Mouse (Mus musculus): ENCODE measurements around the gene Opn3. TPM values are rescaled to one million over a fixed set of nuclear protein-coding genes. Genes with fewer than 3 reads are reported as not detected.

Opn3 gene
- total RNA-seq (2021): 1 to 10 TPM; 5.3 to 5.6 TPM
- long read RNA-seq, experiment 1, partial matches to known transcripts: 1 of 4 reads
- long read RNA-seq, experiment 1, other reads (novel, unspliced or antisense): 0 of 4 reads
- long read RNA-seq, experiment 2, transcript Opn3-201 (4 exons, 1,913 nt): major isoform, 7 of 7 reads
- long read RNA-seq, experiment 2, partial matches to known transcripts: 0 of 7 reads
- long read RNA-seq, experiment 2, other reads (novel, unspliced or antisense): 0 of 7 reads

GRCm38 (mm10) chr1:175692246-175692996 lies at the start of gene Opn3, which contains the start of gene Chml:
Opn3 (minus strand) TSS chr1:175692776.
Chml (minus strand) TSS chr1:175692901.
- peak; percentile 95 to 96 for DNase-seq (ENCODE audit: low spot score in 2 of 2)

- DNase-seq (ENCODE audit: low spot score in 2 of 2): no peak
Observed at GRCm38 (mm10) chr1:175725771-175726170, 33.2 kb upstream of the Opn3 start.

GRCm38 (mm10) chr1:175716832-175717231 lies 24.3 kb upstream of the Opn3 start:
- DNase-seq (ENCODE audit: low spot score in 2 of 2): no peak

DNA sequence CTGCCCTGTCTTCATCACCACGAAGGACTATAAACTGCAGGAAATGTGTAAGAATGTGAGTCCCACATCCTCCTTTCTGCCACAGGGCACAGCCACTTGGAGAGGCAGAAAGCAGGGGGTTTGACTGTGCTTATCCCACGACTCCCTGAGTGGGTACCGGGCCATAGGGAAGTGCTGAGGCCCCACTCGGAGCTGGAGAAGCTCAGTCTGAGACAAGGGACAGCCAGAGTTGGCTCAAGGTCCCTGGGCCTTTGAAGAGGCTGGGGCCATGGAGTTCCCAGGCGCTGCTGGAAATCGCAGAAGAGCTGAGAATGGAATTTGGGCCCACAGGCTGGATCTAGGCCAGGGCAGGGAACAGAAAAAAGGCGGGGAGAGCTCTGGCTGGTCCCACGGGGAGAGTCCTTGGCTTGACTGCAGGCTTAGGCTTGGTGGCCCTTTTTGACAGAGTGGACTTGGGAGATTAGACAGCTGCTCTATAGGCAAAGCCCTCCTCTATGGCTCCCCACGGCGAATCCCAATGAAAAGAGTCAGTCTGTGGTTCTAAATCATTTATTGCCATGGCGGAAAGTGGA lies 19.8 kb upstream of the Opn3 start:
- DNase-seq (ENCODE audit: low spot score in 2 of 2): no peak

DNA sequence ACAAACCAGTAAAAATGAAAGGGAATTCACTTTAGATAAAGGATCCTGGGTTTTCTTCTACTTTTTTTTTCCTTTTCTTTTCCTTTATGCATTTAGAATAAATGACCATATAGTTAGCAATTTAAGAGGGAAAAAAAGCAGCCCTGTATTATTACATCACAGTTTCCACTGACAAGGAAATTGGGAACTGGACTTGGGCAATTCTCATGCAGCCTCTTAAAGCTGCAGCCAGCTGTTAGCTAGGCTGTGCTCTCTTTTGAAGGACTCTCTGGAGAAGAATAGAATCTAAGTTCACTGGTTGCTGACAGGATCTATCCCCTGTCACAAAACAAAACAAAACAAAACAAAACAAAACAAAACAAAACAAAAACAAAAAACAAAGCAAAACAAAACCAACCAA lies 15.4 kb upstream of the Opn3 start:
- DNase-seq (ENCODE audit: low spot score in 2 of 2): no peak

GRCm38 (mm10) chr1:175707599-175707998 lies 15.0 kb upstream of the Opn3 start:
- DNase-seq (ENCODE audit: low spot score in 2 of 2): no peak

- DNase-seq (ENCODE audit: low spot score in 2 of 2): no peak
Observed at GRCm38 (mm10) chr1:175701145-175701544, 8.6 kb upstream of the Opn3 start.

DNA sequence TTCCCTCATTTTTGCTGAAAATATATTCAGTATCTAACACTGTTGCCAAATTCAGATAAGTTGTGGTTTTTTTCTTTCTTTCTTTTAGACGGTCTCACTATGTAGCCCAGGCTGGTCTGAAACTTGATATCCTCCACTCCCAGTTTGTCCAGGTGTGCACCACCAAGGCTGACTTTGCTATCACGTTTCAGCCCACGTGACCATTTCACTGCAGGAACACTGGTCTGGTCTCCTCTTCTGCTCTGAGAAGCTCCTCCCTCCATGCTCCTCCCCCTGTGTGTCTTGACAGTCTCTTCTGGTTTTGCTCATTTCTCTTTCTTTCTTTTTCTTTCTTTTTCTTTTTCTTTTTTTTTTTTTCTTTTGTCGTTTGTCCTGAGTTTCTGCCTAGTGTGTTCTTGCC lies 7.2 kb upstream of the Opn3 start:
- no peak for DNase-seq (ENCODE audit: low spot score in 2 of 2)

DNA sequence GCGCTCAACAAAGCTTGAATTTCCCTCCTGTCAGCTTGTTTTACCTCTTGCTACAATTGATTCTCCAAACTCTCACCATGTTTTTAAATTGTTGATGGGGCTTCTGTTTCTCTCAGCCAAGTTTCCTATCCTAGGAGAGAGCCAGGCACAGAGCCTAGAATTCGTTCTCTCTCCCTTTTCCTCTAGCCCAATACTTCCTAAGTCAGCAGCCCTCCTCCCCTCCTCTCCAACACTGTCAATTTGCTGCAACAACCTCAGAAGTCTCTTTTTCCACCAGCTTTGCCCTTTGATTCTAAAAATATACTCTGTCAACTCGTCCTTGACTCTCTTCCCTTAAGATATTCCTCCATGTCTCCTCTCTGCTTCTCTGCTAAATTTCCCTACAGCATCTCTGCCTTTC lies 6.8 kb upstream of the Opn3 start:
- DNase-seq (ENCODE audit: low spot score in 2 of 2): no peak

DNA sequence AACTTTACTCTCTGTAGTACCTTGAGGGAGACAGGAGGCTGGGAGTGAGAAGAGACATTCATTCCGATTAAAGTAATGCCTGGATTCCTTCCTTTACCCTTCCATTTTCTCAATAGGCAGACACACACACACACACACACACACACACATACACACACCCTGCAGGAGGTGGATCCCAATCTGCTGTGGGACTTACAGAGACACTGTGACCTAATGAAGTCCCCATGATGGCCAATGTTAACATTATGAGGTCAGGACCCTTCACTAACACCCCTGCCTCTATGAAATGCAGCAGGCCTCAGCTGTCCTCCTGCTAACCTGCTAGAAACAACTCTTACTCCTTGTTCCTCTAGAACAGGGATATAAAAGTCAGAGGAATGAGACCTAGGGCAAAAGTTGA lies 5.7 kb upstream of the Opn3 start, which contains the start of gene Wdr64:
Wdr64 (plus strand) TSS at position 301 of the 400 bp plus-strand sequence.
- no peak for DNase-seq (ENCODE audit: low spot score in 2 of 2)

GRCm38 (mm10) chr1:175693429-175693960 lies 919 bp upstream of the Opn3 start:
- no peak for DNase-seq (ENCODE audit: low spot score in 2 of 2)

- DNase-seq (ENCODE audit: low spot score in 2 of 2): no peak
Observed at GRCm38 (mm10) chr1:175692997-175693361, 403 bp upstream of the Opn3 start.

DNA sequence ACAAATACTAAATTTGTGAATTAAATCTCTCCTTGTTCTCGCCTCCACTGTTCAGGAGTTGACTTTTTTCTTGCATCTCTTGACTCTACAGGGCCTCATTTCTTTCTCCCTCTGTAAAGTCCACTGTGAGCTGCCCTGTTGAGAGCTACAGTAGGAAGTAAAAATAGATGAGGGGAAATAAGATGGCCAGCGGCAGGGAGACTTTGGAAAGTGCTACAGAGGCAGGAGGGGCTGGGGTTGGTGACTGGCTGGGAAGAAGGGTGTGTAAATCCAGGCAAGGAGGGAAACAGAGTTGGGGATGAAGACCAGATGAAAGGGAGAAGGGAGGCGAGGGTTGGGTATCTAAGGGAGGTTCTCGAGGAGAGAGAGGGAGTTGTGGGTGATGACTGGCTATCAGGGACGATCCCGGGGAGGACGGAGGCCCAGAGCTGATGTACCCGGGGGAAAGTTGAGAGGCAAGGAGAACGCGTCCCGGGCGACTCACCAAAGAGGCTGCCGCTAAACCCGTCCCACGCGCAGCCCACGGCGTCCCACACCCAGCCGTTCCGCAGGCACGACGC lies 810 bp downstream of the Opn3 start:
- no peak for DNase-seq (ENCODE audit: low spot score in 2 of 2)

DNA sequence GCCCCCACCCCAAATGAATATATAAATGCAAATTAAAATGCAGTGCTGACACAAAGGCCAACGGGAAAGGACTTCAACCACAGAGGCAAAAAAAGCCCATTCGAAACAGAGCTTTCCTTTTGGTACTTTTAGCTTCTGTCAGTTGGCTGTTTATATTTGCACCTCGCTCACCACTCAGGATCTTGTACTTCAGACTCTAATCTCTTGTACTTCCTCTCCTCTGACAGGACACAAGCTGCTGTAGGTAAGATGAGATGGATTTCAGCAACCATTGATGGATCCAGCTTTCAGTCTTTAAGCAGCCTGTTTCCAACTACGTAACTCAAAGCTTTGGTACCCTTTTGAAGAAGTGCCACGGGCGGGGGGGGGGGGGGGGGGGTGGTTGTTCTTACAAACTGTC lies 11.6 kb downstream of the Opn3 start:
- no peak for DNase-seq (ENCODE audit: low spot score in 2 of 2)

DNA sequence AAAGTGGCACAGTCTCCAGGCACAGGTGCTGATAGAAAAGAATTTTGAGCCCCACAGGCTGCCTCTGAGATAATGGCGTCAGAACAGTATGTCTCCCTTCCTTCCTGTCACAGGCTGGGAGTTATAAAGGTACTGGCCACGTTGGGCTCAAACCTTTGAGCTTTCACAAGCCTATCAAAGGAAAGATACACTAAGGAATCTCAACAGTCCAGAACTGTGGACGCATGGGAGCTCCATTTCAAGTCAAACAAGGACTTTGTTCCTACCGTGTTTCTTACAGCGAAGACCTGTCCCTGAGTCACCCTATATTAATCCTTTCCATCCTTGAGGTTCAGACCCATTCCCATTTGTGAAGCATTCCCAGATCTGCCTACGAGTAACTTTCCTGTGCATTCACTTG lies 15.1 kb downstream of the Opn3 start:
- DNase-seq (ENCODE audit: low spot score in 2 of 2): no peak

DNA sequence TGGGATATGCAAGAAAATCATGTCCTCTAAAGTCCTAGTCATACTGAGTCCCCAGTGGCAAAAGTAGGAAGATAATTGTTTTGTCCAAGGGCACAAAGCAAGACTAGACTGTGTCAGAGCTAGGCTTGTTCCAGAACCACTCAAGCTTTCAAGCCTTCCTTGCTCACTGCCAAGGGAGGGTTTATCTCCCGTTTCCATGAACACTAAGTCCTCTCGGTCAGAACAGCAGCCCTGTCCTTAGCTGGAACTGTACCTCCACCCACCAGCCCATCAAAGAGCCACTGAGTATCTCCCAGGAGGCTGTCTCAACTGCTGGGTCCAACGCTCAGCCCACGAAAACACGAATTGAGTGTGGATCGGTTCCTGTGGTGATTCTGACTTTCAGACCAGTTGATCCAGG lies 17.5 kb downstream of the Opn3 start:
- no peak for DNase-seq (ENCODE audit: low spot score in 2 of 2)

GRCm38 (mm10) chr1:175673563-175674325 lies 18.8 kb downstream of the Opn3 start:
- no peak for DNase-seq (ENCODE audit: low spot score in 2 of 2)

GRCm38 (mm10) chr1:175671626-175672025 lies 20.9 kb downstream of the Opn3 start:
- DNase-seq (ENCODE audit: low spot score in 2 of 2): no peak

GRCm38 (mm10) chr1:175670042-175670441 lies 22.5 kb downstream of the Opn3 start:
- DNase-seq (ENCODE audit: low spot score in 2 of 2): no peak

- no peak for DNase-seq (ENCODE audit: low spot score in 2 of 2)
Observed at GRCm38 (mm10) chr1:175669456-175669855, 23.1 kb downstream of the Opn3 start.

Data from left cerebral cortex, adult 18-20 months (tissue).